Mouse (Mus musculus) limb, embryonic 10.5 days (tissue): Measurements from ENCODE around the gene Stpg1. TPM values are rescaled to one million over a fixed set of nuclear protein-coding genes. Genes with fewer than 3 reads are reported as not detected.

Source experiments
- DNase-seq: peaks from one replicate; pipeline ENCODE4 v3.0.0-alpha.2; 2017; ENCODE audit warnings: low spot score
- H3K27ac ChIP-seq: fragments of 300-500 bp; sonication (generic); 2 replicates; pipeline ENCODE4 v1.5.1; 2016; ENCODE audit warnings: mild to moderate bottlenecking
- H3K27me3 ChIP-seq: fragments of 300-500 bp; sonication (generic); 2 replicates; pipeline ENCODE4 v1.6.1; 2016; ENCODE audit warnings: low read depth, mild to moderate bottlenecking; ENCODE audit not compliant: poor library complexity, severe bottlenecking
- H3K36me3 ChIP-seq: fragments of 300-500 bp; sonication (generic); 2 replicates; pipeline ENCODE4 v1.6.1; 2016; ENCODE audit warnings: mild to moderate bottlenecking, moderate library complexity
- H3K4me1 ChIP-seq: fragments of 300-500 bp; sonication (generic); 2 replicates; pipeline ENCODE4 v1.6.1; 2016
- H3K4me3 ChIP-seq: fragments of 300-500 bp; sonication (generic); 2 replicates; pipeline ENCODE4 v1.5.1; 2016; ENCODE audit warnings: mild to moderate bottlenecking, moderate library complexity
- H3K9me3 ChIP-seq: fragments of 300-500 bp; sonication (generic); replicated peaks from 2 replicates; pipeline ENCODE4 v1.6.1; 2016; ENCODE audit warnings: mild to moderate bottlenecking
- WGBS: fragments of 180-500 bp; shearing (Covaris S2); methylation state at CpG from one replicate; pipeline ENCODE4 v1.1.7; 2016; 5-methylcytosine and 5-hydroxymethylcytosine counted together
- polyA plus RNA-seq: library from polyadenylated mRNA; unstranded; fragments of >200 nt; fragmentation: Nextera tagmentation; extraction: Ambion mirVana; gene quantifications from 2 replicates; pipeline ENCODE4 v1.2.1, GENCODE M21; 2016

Gene Stpg1
- 0.11 TPM in 1 of 2 replicates, not detected in the other for polyA plus RNA-seq

DNA sequence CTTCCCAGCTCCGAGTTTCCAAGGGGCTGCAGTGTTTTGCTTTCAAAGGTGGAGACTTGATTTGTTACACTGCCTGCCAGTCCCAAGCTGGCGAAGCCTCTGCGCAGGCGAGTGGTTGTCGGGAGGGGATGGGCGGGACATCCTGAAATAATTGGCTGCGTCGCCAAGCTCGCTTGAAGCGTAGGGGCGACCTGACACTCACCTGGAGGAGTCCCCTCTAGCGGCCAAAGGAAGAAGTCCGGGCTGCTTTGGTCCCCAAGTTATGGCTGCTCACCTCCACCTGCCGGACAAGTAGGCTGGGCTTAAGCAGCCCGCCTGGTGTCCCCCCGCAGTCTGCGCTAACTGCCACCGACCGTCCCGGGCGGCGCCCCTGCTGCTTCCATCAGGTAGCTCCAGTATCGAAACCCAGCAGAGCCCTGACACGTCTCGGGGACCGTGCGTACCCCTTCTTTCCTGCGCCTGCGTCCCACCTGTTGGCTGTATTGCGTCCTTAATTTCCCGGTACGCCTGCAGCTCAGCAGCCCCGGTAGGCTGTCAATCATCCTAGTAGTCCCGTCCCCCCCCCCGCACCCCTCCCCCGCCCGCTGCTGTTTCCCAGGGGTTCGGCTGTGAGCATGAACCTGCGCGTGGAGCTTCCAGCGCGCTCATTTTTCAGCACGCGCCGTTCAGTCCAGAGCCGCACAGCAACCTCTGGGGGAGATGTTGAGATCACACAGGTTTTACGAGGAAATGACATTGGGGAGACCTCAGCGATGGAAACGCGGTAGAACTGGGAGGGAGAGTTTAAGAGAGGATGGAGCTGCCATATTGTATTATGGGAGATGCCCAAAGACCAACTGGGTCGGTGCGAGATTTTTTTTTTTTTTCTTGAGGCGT is at the start of gene Stpg1, which contains the start of gene Nipal3:
Gene Stpg1, plus strand, starts transcription at position 270 of the 876 bp plus-strand sequence.
Gene Nipal3, minus strand, starts transcription at position 518 of the 876 bp plus-strand sequence.
- Histone ChIP-seq H3K36me3 (no peaks in the 10 kb centered on the region), H3K4me1 (peaks cover 27% of the 10 kb centered on the region), H3K9me3 (no peaks in the 10 kb centered on the region), H3K27me3 (no peaks in the 10 kb centered on the region), H3K27ac (peak within 1 kb of the TSS; percentile 21; the same call in 1 of the 2 replicates), H3K4me3 (peak within 1 kb of the TSS; percentile 78)
- DNase-seq: peak; percentile 90
- under 1% methylated on average over 53 of the region's 53 CpGs for WGBS

- H3K27ac ChIP-seq: peak overlapping the region; percentile 63
- whole genome bisulfite sequencing: 52% methylated on average over 18 of the region's 18 CpGs
- H3K4me3 ChIP-seq: no peak overlapping the region
- no peak for DNase-seq
- H3K9me3 ChIP-seq: no peaks in the 10 kb centered on the region
- H3K27me3 ChIP-seq: no peaks in the 10 kb centered on the region
- no peaks in the 10 kb centered on the region for H3K36me3 ChIP-seq
- H3K4me1 ChIP-seq: peaks cover 34% of the 10 kb centered on the region
These were observed 43.1 kb upstream of the Stpg1 start for GRCm38 (mm10) chr4:135451360-135452015.

- WGBS: 49% methylated on average over 6 of the region's 6 CpGs
- peak overlapping the region; percentile 46; the same call in 1 of the 2 replicates for H3K27ac ChIP-seq
- H3K27me3 ChIP-seq: no peaks in the 10 kb centered on the region
- peaks cover 34% of the 10 kb centered on the region for H3K4me1 ChIP-seq
- no peak for DNase-seq
- no peaks in the 10 kb centered on the region for H3K9me3 ChIP-seq
- H3K4me3 ChIP-seq: no peak overlapping the region
- no peaks in the 10 kb centered on the region for H3K36me3 ChIP-seq
These were observed 41.4 kb upstream of the Stpg1 start for GRCm38 (mm10) chr4:135453164-135453563.

DNA sequence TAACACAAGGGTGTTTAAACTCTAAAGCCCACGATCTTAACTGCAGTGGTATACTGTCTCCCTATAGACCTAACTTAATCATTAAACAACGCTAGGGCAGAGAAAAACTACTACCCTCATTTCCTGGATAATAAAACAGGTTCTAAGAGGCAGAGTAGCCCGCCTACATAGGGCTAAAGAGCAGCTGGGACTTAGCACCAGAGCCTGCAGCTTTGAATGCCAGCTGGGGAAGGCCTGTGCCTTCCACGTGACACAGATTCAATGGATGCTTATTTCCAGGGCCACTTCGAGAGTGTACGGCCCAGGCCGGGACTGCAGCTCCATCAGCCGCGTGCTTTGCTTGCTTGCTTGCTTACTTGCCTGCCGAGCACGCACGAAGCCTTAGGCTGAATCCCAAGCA is 41.0 kb upstream of the Stpg1 start:
- Histone ChIP-seq H3K4me3 (no peak overlapping the region), H3K36me3 (no peaks in the 10 kb centered on the region), H3K27ac (peak overlapping the region; percentile 62), H3K4me1 (peaks cover 34% of the 10 kb centered on the region), H3K9me3 (no peaks in the 10 kb centered on the region), H3K27me3 (no peaks in the 10 kb centered on the region)
- DNase-seq: no peak
- WGBS: 65% methylated on average over 12 of the region's 12 CpGs

DNA sequence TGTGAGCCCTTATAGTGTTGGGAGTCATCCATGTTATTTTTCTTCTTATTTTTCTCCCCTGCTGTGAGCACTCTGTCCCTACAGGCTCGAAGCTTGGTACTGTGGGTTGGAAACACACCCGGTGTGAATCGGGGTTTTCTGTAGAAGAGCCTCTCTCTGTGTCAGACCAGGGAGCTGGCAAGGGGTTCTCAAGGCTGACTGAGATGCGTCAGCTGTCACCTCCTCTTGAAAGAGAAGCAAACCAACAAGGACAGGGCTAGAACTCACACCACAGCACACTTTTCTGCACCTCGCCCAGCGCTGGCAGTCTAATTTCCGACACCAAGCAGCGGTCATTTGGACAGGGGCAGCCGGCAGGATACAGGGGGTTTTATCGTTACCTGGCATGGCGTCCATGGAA is 31.2 kb upstream of the Stpg1 start:
- no peak for DNase-seq
- H3K36me3 ChIP-seq: no peaks in the 10 kb centered on the region
- no peaks in the 10 kb centered on the region for H3K4me1 ChIP-seq
- no peak overlapping the region for H3K4me3 ChIP-seq
- H3K27ac ChIP-seq: no peak overlapping the region
- no peaks in the 10 kb centered on the region for H3K27me3 ChIP-seq
- WGBS: 94% methylated on average over 11 of the region's 11 CpGs
- no peaks in the 10 kb centered on the region for H3K9me3 ChIP-seq

GRCm38 (mm10) chr4:135477851-135478250 is 16.7 kb upstream of the Stpg1 start:
- no peaks in the 10 kb centered on the region for H3K27me3 ChIP-seq
- H3K36me3 ChIP-seq: no peaks in the 10 kb centered on the region
- WGBS: 87% methylated on average over 10 of the region's 10 CpGs
- no peak overlapping the region for H3K4me3 ChIP-seq
- H3K4me1 ChIP-seq: peaks cover 5% of the 10 kb centered on the region; the same call in 1 of the 2 replicates
- H3K9me3 ChIP-seq: no peaks in the 10 kb centered on the region
- H3K27ac ChIP-seq: no peak overlapping the region
- DNase-seq: no peak

DNA sequence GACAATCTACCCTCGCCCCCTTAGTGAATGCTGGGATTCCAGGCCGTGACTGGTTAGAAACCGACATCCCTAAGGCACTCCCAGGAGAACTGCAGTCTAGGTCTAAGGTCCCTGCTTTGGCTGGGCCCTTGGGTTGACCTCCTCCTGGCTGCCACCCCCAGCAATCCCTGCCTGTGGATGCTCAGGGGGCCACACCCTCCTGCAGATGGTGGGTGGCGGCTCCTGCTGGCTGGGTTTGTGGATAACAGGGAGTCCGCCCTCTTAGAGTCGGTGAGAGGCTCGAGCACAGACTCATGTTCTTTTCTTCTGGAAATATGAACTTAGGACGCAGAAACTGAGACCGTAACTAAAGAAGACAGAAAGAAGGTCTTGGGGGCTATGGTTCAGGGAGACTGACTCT is 14.2 kb upstream of the Stpg1 start:
- 81% methylated on average over 9 of the region's 9 CpGs for WGBS
- no peaks in the 10 kb centered on the region for H3K36me3 ChIP-seq
- no peak overlapping the region for H3K27ac ChIP-seq
- H3K27me3 ChIP-seq: no peaks in the 10 kb centered on the region
- H3K4me1 ChIP-seq: peaks cover 5% of the 10 kb centered on the region; the same call in 1 of the 2 replicates
- H3K9me3 ChIP-seq: no peaks in the 10 kb centered on the region
- H3K4me3 ChIP-seq: no peak overlapping the region
- no peak for DNase-seq

GRCm38 (mm10) chr4:135485086-135485485 is 9.5 kb upstream of the Stpg1 start:
- H3K4me3 ChIP-seq: no peak overlapping the region
- H3K27ac ChIP-seq: no peak overlapping the region
- WGBS: 76% methylated on average over 10 of the region's 10 CpGs
- no peaks in the 10 kb centered on the region for H3K9me3 ChIP-seq
- no peaks in the 10 kb centered on the region for H3K27me3 ChIP-seq
- H3K4me1 ChIP-seq: peaks cover 5% of the 10 kb centered on the region; the same call in 1 of the 2 replicates
- no peak for DNase-seq
- H3K36me3 ChIP-seq: no peaks in the 10 kb centered on the region

DNA sequence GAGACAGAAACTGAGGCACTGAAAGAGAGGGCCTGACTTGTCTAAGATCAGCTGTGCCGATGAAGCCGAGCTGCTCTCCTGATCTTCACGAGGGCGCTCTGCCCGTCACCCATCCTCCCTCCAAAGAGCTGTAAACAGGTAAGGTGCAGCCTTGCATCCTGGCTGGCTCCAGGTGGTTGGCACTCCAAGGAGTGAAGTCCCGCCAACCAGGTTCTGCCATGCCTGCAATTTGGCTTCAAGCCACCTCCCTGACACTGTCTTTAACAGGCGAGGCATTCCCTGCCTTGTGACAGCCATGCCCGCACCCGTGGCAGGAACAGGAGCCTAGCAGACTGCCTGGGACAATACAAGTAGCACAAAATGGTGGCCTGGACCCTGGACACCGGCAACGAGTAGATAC is 8.2 kb upstream of the Stpg1 start:
- H3K4me1 ChIP-seq: 0 out of 2 replicates have a peak, but pooled peaks cover 5% of the 10 kb centered on the region
- no peak overlapping the region for H3K27ac ChIP-seq
- H3K4me3 ChIP-seq: no peak overlapping the region
- WGBS: 93% methylated on average over 11 of the region's 11 CpGs
- no peaks in the 10 kb centered on the region for H3K27me3 ChIP-seq
- no peak for DNase-seq
- H3K9me3 ChIP-seq: no peaks in the 10 kb centered on the region
- H3K36me3 ChIP-seq: no peaks in the 10 kb centered on the region

- DNase-seq: no peak
- 90% methylated on average over 7 of the region's 7 CpGs for WGBS
These were observed 5.3 kb upstream of the Stpg1 start for GRCm38 (mm10) chr4:135489256-135489655.

DNA sequence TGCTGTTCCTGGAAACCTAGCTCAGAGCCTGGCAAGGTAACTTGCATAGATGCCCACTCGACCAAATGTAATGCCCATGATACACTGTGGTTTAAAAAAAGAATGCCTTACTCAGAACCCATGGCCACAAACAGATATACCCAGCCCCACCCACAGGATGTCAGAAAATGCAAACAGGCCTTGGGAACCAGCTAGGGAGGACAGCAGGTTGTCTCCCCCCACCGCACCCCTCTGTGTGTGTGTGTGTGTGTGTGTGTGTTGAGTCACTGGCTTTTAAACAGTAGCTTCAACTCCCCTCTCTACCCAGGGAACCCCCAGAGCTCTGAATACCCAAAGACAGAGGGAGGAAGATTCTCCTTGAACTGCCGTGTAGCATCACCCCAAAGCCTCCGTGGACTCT is 1.3 kb upstream of the Stpg1 start:
- H3K27me3 ChIP-seq: no peaks in the 10 kb centered on the region
- WGBS: 65% methylated on average over 4 of the region's 4 CpGs
- H3K4me3 ChIP-seq: peak overlapping the region; percentile 78; the same call in 1 of the 2 replicates
- no peak for DNase-seq
- no peaks in the 10 kb centered on the region for H3K36me3 ChIP-seq
- H3K4me1 ChIP-seq: peaks cover 27% of the 10 kb centered on the region
- H3K9me3 ChIP-seq: no peaks in the 10 kb centered on the region
- no peak overlapping the region for H3K27ac ChIP-seq

More at GRCm38 (mm10) chr4:135489256-135489655, 5.3 kb upstream of the Stpg1 start:
- Histone ChIP-seq H3K4me3 (no peak overlapping the region), H3K27me3 (no peaks in the 10 kb centered on the region), H3K27ac (no peak overlapping the region), H3K4me1 (peaks cover 13% of the 10 kb centered on the region), H3K9me3 (no peaks in the 10 kb centered on the region), H3K36me3 (no peaks in the 10 kb centered on the region)

- peak; percentile 47 for DNase-seq
- H3K9me3 ChIP-seq: no peaks in the 10 kb centered on the region
- peaks cover 27% of the 10 kb centered on the region for H3K4me1 ChIP-seq
- peak overlapping the region; percentile 78 for H3K4me3 ChIP-seq
- 5% methylated on average over 33 of the region's 33 CpGs for WGBS
- no peak overlapping the region for H3K27ac ChIP-seq
- no peaks in the 10 kb centered on the region for H3K36me3 ChIP-seq
- no peaks in the 10 kb centered on the region for H3K27me3 ChIP-seq
These were observed 684 bp upstream of the Stpg1 start for GRCm38 (mm10) chr4:135493691-135494520.
